Mouse (Mus musculus): Measurements from ENCODE around the gene Phf13.

DNA sequence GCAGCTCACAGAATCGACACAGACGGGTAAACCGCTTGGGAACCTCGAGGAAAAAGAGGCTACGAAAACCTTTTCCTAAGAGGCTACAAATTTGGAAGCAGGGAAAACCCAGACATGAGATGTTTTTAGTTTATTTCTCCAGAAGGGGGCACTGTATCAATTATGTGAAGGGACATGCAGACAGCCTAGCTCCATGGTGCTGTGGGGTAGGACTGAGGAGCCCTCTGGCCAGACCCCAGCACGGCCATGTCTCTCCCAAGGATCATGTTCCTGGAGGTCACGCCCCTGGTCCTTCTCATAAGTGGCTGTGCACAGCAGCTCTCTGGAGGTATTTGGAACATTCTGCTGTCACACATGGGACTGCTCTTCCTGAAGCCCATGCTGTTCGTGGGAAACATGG is 15.4 kb downstream of the Phf13 start:
- TF ChIP-seq CTCF (conservative IDR thresholded peaks at IDR 0.05; ENCODE audit: low read length) (peak; percentile 36), NANOG (IDR thresholded peaks at IDR 0.05; ENCODE audit: borderline replicate concordance, low read length) (no peak), POU5F1 (IDR thresholded peaks at IDR 0.05; ENCODE audit: borderline replicate concordance, low read length) (no peak)

Data from E14TG2a.4 (cell line).